Mouse (Mus musculus): ENCODE results near the gene Capg. TPM values are rescaled to one million over a fixed set of nuclear protein-coding genes. Genes with fewer than 3 reads are reported as not detected.
A peak's percentile ranks its signal among the peaks of the same experiment; 100 is the strongest.
"Not testable (repeated sequence)": the region's sequence is repeated elsewhere in the genome, so short reads cannot be mapped to it uniquely, and the experiment has no call there.

Gene Capg
- total RNA-seq, 2 experiments from 2014 or later, result 41.3 to 45.5 TPM

GRCm38 (mm10) chr6:72528410-72529151 is 15.6 kb upstream of the Capg start:
- peak; percentile 75 to 84 for DNase-seq

DNA sequence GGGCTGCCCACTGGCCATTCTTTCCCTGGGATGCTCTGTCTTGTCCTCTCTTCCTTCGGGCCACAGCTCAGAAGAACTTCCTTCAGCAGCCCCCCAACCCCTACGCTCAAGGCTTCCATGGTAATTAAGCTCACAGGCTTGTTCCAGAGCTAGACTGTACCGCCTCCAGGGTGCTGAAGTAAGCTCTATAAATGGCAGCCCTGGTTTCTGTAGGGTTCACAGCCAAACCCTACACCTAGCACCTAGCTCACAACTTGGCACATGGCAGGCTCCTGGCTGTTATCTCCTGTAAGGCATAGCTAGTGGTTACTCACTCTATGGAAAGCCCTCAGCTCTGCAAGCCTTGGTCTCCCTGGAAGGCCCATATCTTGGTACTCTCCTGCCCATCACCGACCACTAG is 11.6 kb upstream of the Capg start:
- DNase-seq, result no peak

DNA sequence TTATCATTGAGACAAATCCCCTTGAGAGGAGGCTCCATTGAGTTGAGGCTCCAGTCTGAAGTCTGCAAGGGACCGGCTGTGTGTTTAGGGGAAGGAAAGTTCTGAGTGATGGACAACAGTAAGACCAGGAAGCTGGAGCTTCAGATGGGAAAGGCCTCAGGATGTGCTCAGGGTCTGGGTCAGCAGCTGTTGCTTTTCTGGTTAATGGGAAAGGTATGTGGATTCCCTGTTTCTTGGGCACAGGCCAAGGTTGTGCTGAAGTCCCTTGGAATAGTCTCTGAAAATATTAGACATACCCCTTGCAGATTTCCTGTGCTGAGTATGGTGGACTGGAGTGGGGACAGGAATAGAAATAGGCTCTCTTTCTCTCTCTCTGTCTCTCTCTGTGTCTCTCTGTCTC is 10.6 kb upstream of the Capg start:
- not testable (repeated sequence) for DNase-seq

DNA sequence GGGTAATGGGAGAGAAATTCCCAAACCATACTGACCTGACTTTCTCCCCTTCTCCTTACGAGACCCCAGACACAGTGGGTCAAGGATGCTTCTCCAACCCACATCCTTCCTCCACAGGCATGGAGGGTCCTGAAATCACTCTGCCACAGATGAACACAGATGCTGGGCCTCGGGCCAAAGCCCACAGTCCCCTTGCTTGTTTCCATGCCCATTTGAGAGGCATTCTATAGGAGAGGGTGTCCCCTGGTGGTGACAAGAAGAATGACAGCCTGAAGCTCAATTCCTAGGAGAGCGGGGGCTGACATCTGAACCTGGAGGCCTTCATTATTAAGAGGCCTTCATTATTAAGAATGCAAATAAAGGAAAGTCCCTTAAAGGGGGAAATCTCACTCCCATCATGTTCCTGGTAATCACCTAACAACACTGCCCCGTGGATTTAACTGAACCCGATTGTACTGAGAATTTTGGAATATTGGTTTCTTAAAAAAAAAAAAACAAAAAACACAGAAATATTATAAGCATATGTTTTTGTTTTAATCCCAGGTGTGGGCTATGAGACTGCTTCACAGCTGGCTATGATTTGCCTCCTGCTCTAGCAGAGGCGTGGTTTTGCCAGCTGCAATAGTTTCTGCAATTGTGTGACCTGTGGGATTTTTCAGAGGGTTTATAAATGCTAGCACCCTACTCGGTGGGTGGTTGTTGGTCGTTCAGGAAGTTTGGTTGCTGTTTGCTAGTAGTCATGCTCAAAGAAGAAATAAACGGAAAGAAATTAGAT is 10.0 kb upstream of the Capg start:
- peak; percentile 42 to 73 for DNase-seq

GRCm38 (mm10) chr6:72535165-72535564 is 9.0 kb upstream of the Capg start:
- peak; percentile 88 to 90 for DNase-seq

- DNase-seq, result no peak
Measured at GRCm38 (mm10) chr6:72537998-72538500, 6.1 kb upstream of the Capg start.

- DNase-seq, result peak; percentile 87 to 89
Measured at GRCm38 (mm10) chr6:72538562-72539031, 5.6 kb upstream of the Capg start.

GRCm38 (mm10) chr6:72543265-72543850 is 833 bp upstream of the Capg start:
- no peak for DNase-seq

GRCm38 (mm10) chr6:72545377-72545776 is 1.2 kb downstream of the Capg start:
- no peak for DNase-seq

GRCm38 (mm10) chr6:72547121-72547520 is 2.9 kb downstream of the Capg start:
- no peak for DNase-seq

DNA sequence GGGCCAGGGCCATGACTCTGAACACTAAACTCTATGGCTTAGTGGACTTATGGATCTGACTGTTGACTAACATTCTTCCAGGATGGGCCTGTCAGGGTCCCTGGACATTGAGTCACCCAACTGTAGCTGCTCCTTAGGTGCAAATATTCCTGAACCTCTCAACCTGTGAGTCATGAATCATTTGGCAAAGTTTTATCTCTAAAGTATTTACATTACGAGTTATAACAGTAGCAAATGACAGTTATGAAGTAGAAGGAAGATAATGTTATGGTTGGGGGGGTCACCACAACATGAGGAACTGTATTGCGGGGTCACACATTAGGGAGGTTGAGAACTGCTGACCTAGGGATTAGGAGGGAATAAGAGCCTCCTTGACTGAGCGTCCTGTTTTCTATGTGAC is 3.7 kb downstream of the Capg start:
- DNase-seq, result no peak

GRCm38 (mm10) chr6:72549041-72549580 is 4.9 kb downstream of the Capg start:
- DNase-seq, result peak in 1 of 2 experiments; percentile 32

DNA sequence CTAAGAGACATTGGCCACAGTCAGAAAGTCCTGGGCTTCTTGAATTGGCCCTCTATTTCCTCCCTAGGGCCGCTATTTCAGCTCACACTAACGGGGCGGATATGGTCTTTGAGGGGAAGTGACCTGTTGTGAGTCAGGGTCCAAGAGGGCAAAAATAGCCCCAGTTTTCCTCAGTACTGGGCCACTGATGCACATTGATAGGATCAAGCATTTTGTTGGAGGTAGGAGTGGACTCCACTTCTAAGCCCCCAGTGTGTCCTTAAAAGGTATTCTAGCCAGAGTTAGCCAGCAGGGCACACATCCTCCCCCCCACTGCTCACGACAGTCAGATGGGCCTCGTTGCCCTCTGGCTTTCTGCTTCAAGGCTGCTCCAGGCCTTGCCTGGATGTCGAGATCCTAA is 5.8 kb downstream of the Capg start:
- DNase-seq, result no peak

DNA sequence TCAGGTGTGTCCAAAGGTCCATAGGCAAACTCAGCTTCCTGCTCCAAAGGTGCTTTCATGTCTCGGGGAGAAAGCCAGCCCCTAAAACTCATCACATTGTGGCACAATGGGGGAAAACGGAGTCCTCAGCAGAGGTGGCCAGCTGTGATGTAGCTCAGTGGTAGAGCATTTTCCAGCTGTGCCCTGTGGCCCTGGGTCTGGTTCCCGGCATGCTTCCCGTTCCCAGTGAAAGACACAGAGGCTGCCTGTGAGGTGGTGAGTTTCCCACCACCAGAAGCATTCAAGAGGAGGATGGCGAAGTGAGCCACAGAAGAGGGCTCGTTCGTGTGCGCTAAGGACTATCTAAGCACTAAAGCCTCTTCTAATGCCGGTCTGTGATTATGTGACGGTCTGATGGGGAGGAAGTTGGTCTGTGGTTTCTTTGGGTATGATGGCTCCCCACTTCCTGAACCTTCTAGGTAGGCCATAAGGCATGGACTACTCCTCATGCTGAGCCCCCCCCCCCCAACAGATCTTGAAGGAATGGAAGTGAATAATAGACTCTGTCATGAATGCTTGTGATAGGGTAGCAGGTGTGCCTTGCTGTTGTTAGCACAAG is 6.4 kb downstream of the Capg start:
- no peak for DNase-seq

DNA sequence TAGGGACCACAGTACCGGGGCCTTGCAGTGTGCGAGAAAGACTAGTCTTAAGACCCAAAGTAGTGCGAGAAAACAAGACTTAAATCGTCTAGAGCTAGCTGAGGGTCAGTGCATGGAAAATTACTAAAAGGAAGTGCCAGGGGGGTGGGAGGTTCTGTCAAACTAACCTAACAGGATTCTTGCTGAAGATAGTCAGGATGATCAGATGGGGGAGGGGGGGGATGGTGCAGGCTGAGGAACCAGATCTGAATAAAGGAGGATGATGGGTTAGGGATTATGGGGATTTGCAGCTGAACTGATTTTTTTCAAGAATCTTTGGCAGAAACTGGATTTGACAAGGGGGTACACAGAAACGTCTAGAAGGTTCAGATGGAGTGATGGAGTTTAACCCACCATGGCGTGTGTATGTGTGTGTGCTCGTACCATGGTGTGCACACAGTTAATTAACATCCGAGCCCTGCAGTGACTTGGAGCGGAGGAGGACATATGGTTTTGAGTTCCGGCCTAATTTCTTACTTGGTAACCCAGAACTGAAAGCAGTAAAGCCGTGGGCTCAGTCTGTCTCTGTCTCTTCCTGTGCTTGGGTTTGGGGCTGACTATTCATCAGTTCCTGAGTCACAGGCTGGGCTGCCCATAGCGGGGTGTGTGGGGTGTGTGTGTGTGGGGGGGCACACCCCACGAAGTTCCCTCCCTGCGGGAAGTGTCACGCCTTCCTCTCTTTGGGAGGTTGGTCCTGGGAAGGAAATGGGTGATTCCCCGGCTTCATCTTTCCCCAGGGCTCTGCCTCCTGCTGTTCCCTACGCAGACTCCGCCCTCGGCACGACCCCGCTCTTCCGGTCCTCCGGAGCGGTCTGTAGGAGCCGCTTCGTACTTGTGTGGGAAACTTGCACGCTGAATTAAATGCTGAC is 8.2 kb downstream of the Capg start:
- peak; percentile 81 to 82 for DNase-seq

- DNase-seq, result no peak
Measured at GRCm38 (mm10) chr6:72553079-72553412, 8.9 kb downstream of the Capg start.

GRCm38 (mm10) chr6:72560801-72561200 is 16.6 kb downstream of the Capg start:
- DNase-seq, result no peak

GRCm38 (mm10) chr6:72562486-72562885 is 18.3 kb downstream of the Capg start:
- DNase-seq, result no peak

- no peak for DNase-seq
Measured at GRCm38 (mm10) chr6:72562894-72563293, 18.7 kb downstream of the Capg start.

- no peak for DNase-seq
Measured at GRCm38 (mm10) chr6:72565506-72565905, 21.3 kb downstream of the Capg start.

DNA sequence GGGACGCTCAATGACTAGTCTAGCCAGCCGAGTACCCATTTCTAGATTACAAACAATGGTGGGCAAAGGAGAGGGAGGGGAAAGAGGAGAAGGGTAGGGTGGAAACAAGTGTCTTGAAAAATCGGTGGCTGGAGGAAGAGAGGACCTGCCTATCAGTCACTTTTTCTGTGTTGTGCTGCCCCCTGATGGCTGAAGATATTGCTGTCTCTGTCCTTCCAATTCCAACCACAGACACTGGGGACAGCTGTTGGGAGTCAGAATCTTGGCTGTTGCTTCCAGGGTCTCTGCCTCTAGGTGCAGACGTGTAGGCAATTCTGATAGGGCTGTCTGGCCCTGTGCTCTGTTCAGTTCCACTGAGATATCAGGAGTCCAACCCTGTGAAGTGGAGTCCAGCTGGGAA is 21.9 kb downstream of the Capg start:
- DNase-seq, result peak; percentile 83 to 90

Measured in adrenal gland, postnatal 36 days (tissue).